Mouse (Mus musculus): ENCODE measurements around the gene Fcgbp. TPM values are rescaled to one million over a fixed set of nuclear protein-coding genes. Genes with fewer than 3 reads are reported as not detected.

The Fcgbp gene
- total and polyA plus RNA-seq, 3 experiments = not detected

DNA sequence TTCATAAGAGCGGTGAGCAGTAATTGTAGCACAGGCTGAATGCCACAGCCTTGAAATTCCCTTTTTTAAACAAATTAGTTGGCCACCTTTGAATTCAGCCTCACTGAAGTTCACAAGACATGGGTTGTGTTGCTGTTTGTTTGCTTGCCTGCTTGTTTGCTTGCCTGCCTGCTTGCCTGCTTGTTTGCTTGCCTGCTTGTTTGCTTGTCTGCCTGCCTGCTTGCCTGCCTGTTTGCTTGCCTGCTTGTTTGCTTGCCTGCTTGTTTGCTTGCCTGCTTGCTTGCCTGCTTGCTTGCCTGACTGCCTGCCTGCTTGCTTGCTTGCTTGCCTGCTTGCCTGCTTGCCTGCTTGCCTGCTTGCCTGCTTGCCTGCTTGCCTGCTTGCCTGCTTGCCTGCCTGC, 11.1 kb upstream of the Fcgbp start:
- H3K4me3 ChIP-seq (ENCODE audit: control insufficient read depth in 1 of 2, insufficient read depth in 1 of 2, low read depth in 2 of 2, low read length in 2 of 2) = no peak overlapping the region
- TF ChIP-seq CHD2 (IDR thresholded peaks at IDR 0.05; ENCODE audit: low read length) (no peak), TCF12 (IDR thresholded peaks at IDR 0.05; ENCODE audit: low read depth, low read length) (no peak), BHLHE40 (IDR thresholded peaks at IDR 0.05; ENCODE audit: borderline replicate concordance, low read depth, low read length) (no peak), UBTF (IDR thresholded peaks at IDR 0.05; ENCODE audit: borderline replicate concordance, insufficient read depth, low read depth, low read length) (no peak), NRF1 (IDR thresholded peaks at IDR 0.05; ENCODE audit: insufficient read depth, low read depth, low read length, poor library complexity, severe bottlenecking) (no peak), MYC (IDR thresholded peaks at IDR 0.05; ENCODE audit: low read depth, low read length) (no peak), USF2 (IDR thresholded peaks at IDR 0.05; ENCODE audit: borderline replicate concordance in 1 of 2, insufficient read depth in 1 of 2, low read depth in 1 of 2, low read length in 2 of 2) (no peak), SIN3A (IDR thresholded peaks at IDR 0.05; ENCODE audit: low read length) (no peak), USF1 (IDR thresholded peaks at IDR 0.05; ENCODE audit: low read depth, low read length) (no peak), CTCF (IDR thresholded peaks at IDR 0.05 in 2 of 3, conservative IDR thresholded peaks at IDR 0.05 in 1 of 3; ENCODE audit: control insufficient read depth in 1 of 3, insufficient read depth in 1 of 3, low read depth in 2 of 3, low read length in 3 of 3, poor library complexity in 1 of 3, severe bottlenecking in 1 of 3) (no peak), ELF1 (IDR thresholded peaks at IDR 0.05; ENCODE audit: low read depth, low read length) (no peak), MAX (IDR thresholded peaks at IDR 0.05; ENCODE audit: low read length) (no peak), NELFE (IDR thresholded peaks at IDR 0.05; ENCODE audit: low read depth, low read length) (no peak), E2F4 (IDR thresholded peaks at IDR 0.05; ENCODE audit: borderline replicate concordance, low read depth, low read length) (no peak), MAFK (IDR thresholded peaks at IDR 0.05; ENCODE audit: borderline replicate concordance, low read depth, low read length) (no peak), POLR2AphosphoS2 (IDR thresholded peaks at IDR 0.05; ENCODE audit: low read length) (no peak)
- H3K79me2 ChIP-seq (ENCODE audit: control insufficient read depth, insufficient read depth, low read length, poor library complexity) = no peaks in the 10 kb centered on the region
- peaks cover 8 to 11% of the 10 kb centered on the region in 2 experiments for H3K27me3 ChIP-seq (ENCODE audit: control insufficient read depth in 1 of 2, insufficient read depth in 2 of 2, low read length in 2 of 2)
- H3K9me3 ChIP-seq (replicated peaks; ENCODE audit: insufficient read depth, low read length) = no peaks in the 10 kb centered on the region
- DNase-seq (ENCODE audit: low read depth, low spot score) = no peak
- H3K4me1 ChIP-seq (ENCODE audit: control insufficient read depth in 1 of 2, insufficient read depth in 2 of 2, low read length in 2 of 2) = no peaks in the 10 kb centered on the region
- H3K36me3 ChIP-seq (ENCODE audit: control insufficient read depth in 1 of 2, insufficient read depth in 2 of 2, low read length in 2 of 2) = no peaks in the 10 kb centered on the region
- H3K9ac ChIP-seq (ENCODE audit: control insufficient read depth, low read depth, low read length, poor library complexity, severe bottlenecking) = no peak overlapping the region
- no peak overlapping the region for H3K27ac ChIP-seq (ENCODE audit: control insufficient read depth, low read depth, low read length)

DNA sequence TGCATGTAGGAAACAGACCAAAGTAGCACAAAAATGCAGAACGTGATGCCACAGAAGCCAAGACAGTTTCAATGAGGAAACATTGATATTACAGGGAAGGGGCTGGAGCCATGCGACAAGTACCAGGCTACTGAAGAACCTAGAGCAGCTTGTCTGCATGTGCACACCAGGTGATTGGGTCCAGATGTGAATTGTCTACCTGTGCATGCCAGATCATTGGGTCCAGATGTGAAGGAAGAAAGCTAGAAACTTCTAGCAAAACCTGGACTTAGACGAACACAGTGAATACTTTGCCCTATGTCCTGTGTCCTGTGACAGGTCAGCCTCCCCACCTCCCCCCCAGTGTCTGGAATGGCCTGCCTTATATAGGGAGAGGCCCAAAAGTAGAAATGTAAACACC, 2.4 kb upstream of the Fcgbp start:
- Histone ChIP-seq H3K79me2 (ENCODE audit: control insufficient read depth, insufficient read depth, low read length, poor library complexity) (no peaks in the 10 kb centered on the region), H3K9me3 (replicated peaks; ENCODE audit: insufficient read depth, low read length) (no peaks in the 10 kb centered on the region), H3K4me3 (ENCODE audit: control insufficient read depth in 1 of 2, insufficient read depth in 1 of 2, low read depth in 2 of 2, low read length in 2 of 2) (no peak overlapping the region), H3K27me3 (ENCODE audit: control insufficient read depth in 1 of 2, insufficient read depth in 2 of 2, low read length in 2 of 2) (no peaks in the 10 kb centered on the region; a peak in 1 of 4 replicates), H3K27ac (ENCODE audit: control insufficient read depth, low read depth, low read length) (no peak overlapping the region), H3K4me1 (ENCODE audit: control insufficient read depth in 1 of 2, insufficient read depth in 2 of 2, low read length in 2 of 2) (no peaks in the 10 kb centered on the region), H3K9ac (ENCODE audit: control insufficient read depth, low read depth, low read length, poor library complexity, severe bottlenecking) (no peak overlapping the region), H3K36me3 (ENCODE audit: control insufficient read depth in 1 of 2, insufficient read depth in 2 of 2, low read length in 2 of 2) (no peaks in the 10 kb centered on the region)
- no peak for DNase-seq (ENCODE audit: low read depth, low spot score)
- TF ChIP-seq MAZ (IDR thresholded peaks at IDR 0.05; ENCODE audit: low read depth, low read length) (no peak), POLR2AphosphoS5 (IDR thresholded peaks at IDR 0.05; ENCODE audit: borderline replicate concordance, low read depth, low read length) (no peak), E2F4 (IDR thresholded peaks at IDR 0.05; ENCODE audit: borderline replicate concordance, low read depth, low read length) (no peak), ETS1 (IDR thresholded peaks at IDR 0.05; ENCODE audit: low read depth, low read length) (no peak), TAL1 (IDR thresholded peaks at IDR 0.05; ENCODE audit: low read length) (no peak), MXI1 (IDR thresholded peaks at IDR 0.05; ENCODE audit: low read depth, low read length) (no peak), KAT2A (conservative IDR thresholded peaks at IDR 0.05; ENCODE audit: low read depth, low read length) (no peak), ZMIZ1 (IDR thresholded peaks at IDR 0.05; ENCODE audit: low read depth, low read length) (no peak)

Measured in MEL (cell line).